25 mouse cellular contexts compared by ENCODE assay signal in the genomic region with DNA sequence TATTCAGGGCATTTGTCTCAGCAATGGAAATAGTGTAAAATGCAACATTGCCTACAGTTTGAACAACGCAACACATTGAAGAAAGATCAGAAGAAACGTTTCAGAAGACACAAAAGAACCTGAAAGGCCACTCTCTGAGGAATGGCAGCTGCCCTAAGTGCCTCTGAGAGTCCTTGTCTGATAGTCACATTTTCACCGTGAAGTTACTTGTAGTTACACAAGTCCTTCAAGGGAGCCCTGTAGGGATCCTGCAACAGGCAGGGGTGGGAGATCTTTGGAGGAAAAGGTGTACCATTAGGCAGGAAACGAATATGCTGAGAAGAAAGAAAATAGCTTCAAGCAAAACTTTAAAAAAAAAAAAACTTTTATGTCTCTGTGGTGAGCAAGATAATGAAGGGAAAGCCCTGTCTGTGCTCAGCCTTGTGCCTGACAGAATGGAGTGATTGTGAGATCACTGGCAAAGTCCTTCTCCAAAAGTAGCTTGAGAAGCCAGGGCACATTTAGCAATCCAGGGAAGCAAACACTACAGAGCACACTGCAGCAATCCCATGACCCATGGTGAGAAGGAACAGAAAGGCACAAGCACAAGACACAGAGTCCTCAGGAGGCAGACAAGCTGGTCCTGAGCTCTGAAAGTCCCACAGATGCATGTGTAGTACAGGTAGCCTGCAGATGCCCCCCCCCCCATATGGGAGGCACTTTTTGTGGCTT.
A peak's percentile ranks its signal among the peaks of the same experiment; 100 is the strongest.
DNase-seq lines count a peak whose midpoint lies in the region; ATAC-seq lines count a peak whose summit lies in the region.
"Had no signal": no experiment of that assay in that cellular context is flagged by ENCODE, and none has a peak within 500 bp of the region (broad histone marks: within the 10 kb centered on the region; RNA-seq: fewer than 3 reads in every experiment).

No protein-coding gene starts in this region.

- DNase-seq in lung, adult 18-20 months, result peak; percentile 32 to 51
- DNase-seq in lung, postnatal 10 days, result no peak
- DNase-seq in induced T-regulatory cell, adult 2 months (ENCODE audit: low read depth), result peak; percentile 46
- peak; percentile 56 for DNase-seq in lung, postnatal 36 days
- DNase-seq in testis, postnatal 10 days (ENCODE audit: low spot score), result no peak
- DNase-seq in ovary, postnatal 10 days (ENCODE audit: low spot score), result no peak
- DNase-seq: adrenal gland, adult 8-10 months; cerebellum, adult 2 months; cerebellum, postnatal 14 days; gastrocnemius, postnatal 14 days; kidney, postnatal 25 days; retina, postnatal 1 day; right cerebral cortex, postnatal 25 days; thymus, postnatal 36 days had no signal

- no peak overlapping the region for H3K9ac ChIP-seq in intestine, embryonic 15.5 days
- H3K9ac ChIP-seq: forebrain, embryonic 13.5 days; heart, embryonic 15.5 days; limb, embryonic 12.5 days; midbrain, embryonic 12.5 days; stomach, embryonic 15.5 days had no signal

- H3K27ac ChIP-seq in intestine, embryonic 15.5 days, result no peak overlapping the region
- H3K27ac ChIP-seq: forebrain, embryonic 13.5 days; heart, embryonic 15.5 days; left cerebral cortex, adult 2 months; limb, embryonic 12.5 days; midbrain, embryonic 12.5 days; stomach, embryonic 15.5 days had no signal

- ATAC-seq in CD4-positive, CD25-positive, alpha-beta regulatory T cell, adult 4 months, result peak; percentile 79
- ATAC-seq in intestine, embryonic 15.5 days, result no peak
- ATAC-seq: forebrain, embryonic 13.5 days; hindbrain, embryonic 16.5 days; intestine, postnatal 0 days had no signal

- no peaks in the 10 kb centered on the region for H3K36me3 ChIP-seq in intestine, embryonic 15.5 days
- H3K36me3 ChIP-seq: heart, embryonic 15.5 days; limb, embryonic 12.5 days; midbrain, embryonic 12.5 days; stomach, embryonic 15.5 days had no signal

- 69% methylated on average over 4 of the region's 4 CpGs for WGBS in intestine, embryonic 15.5 days

- no peak overlapping the region for H3K4me3 ChIP-seq in intestine, embryonic 15.5 days (replicated peaks)
- H3K4me3 ChIP-seq: forebrain, embryonic 13.5 days; heart, embryonic 15.5 days; left cerebral cortex, adult 2 months; limb, embryonic 12.5 days; megakaryocyte, embryonic 14.5 days; midbrain, embryonic 12.5 days; stomach, embryonic 15.5 days had no signal

- H3K27me3 ChIP-seq in intestine, embryonic 15.5 days (replicated peaks), result no peaks in the 10 kb centered on the region
- H3K27me3 ChIP-seq: forebrain, embryonic 13.5 days; heart, embryonic 15.5 days; limb, embryonic 12.5 days; megakaryocyte, embryonic 14.5 days; stomach, embryonic 15.5 days had no signal

- H3K4me2 ChIP-seq in intestine, embryonic 15.5 days (replicated peaks), result no peak overlapping the region
- H3K4me2 ChIP-seq: forebrain, embryonic 13.5 days; heart, embryonic 15.5 days; limb, embryonic 12.5 days; midbrain, embryonic 12.5 days; stomach, embryonic 15.5 days had no signal

- H3K4me1 ChIP-seq in intestine, embryonic 15.5 days (replicated peaks), result no peaks in the 10 kb centered on the region
- H3K4me1 ChIP-seq: forebrain, embryonic 13.5 days; limb, embryonic 12.5 days; stomach, embryonic 15.5 days had no signal

- H3K9me3 ChIP-seq in intestine, embryonic 15.5 days, result no peaks in the 10 kb centered on the region
- H3K9me3 ChIP-seq: forebrain, embryonic 13.5 days; heart, embryonic 15.5 days; limb, embryonic 12.5 days; megakaryocyte, embryonic 14.5 days; midbrain, embryonic 12.5 days; stomach, embryonic 15.5 days had no signal

Comparison
In these comparisons a context has a peak if more than half of its experiments do, and no peak if none do; other contexts are left out.
1. DNase-seq: peak in lung, adult 18-20 months (2 of 2), induced T-regulatory cell, adult 2 months (single experiment) and lung, postnatal 36 days (single experiment); none in lung, postnatal 10 days (single experiment), testis, postnatal 10 days (single experiment) and ovary, postnatal 10 days (single experiment).